Mouse (Mus musculus) gastrocnemius, postnatal 4 days (tissue): ENCODE measurements at regions not wholly inside any gene's neighbourhood (a gene's known extent, or its start where the extent isn't known, plus 50 kb on each side); places are given as distances from the start of the nearest gene placed in this dataset.

Experiments used
- DNase-seq, 2 experiments: peaks; one replicate each; pipeline ENCODE4 v3.0.0; 2021 to 2022; ENCODE audit warnings: low spot score in 2 of 2, mixed read lengths in 2 of 2

GRCm38 (mm10) chr12:25268871-25269850 is 172.2 kb upstream of the Id2 start:
- no peak for DNase-seq

DNA sequence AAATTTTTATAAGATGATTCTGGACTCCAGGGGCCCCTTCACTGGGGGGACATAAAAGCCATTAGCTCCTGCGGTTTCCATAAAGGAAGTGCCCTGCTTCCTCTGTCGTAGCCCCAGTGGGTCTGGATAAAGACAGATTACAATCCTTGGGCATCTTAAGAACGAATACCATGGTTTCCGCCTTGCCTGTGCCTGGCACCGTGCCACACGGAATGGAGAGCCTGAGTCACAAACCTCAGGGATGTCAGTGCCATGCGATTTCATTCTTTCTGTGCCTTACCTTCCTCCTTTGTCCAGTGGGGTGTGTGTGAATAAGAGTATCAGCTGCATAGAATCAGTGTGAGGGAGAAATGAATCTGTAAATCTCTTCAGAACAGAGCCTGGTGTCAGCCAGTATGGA is 171.4 kb upstream of the Id2 start:
- no peak for DNase-seq

DNA sequence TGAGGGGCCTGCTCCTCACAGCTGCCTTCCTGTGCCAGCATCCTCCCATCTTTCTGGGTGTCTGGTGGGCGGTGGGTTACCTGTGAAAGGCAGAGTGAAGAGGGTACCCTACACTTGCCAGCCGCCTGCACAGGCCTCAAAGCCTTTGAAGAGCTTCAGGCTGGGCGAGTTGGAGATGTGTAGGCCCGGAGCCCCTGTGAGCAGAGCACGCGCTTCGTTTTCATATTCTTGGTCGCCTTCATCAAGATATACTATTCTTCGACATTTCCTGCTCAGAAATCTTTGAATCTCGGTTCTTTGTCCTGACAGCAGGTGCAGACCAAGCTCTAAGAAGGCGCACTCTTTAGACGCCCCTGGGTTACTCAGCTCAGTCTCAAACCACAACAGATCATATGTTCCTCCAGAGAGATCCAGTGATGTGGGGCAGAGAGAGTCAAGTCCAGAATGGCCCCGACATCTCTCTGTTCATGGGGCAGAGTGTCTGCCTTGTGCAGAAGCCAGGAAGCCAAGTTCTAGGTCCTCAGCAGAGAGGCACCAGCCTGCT is 170.7 kb upstream of the Id2 start:
- no peak for DNase-seq

DNA sequence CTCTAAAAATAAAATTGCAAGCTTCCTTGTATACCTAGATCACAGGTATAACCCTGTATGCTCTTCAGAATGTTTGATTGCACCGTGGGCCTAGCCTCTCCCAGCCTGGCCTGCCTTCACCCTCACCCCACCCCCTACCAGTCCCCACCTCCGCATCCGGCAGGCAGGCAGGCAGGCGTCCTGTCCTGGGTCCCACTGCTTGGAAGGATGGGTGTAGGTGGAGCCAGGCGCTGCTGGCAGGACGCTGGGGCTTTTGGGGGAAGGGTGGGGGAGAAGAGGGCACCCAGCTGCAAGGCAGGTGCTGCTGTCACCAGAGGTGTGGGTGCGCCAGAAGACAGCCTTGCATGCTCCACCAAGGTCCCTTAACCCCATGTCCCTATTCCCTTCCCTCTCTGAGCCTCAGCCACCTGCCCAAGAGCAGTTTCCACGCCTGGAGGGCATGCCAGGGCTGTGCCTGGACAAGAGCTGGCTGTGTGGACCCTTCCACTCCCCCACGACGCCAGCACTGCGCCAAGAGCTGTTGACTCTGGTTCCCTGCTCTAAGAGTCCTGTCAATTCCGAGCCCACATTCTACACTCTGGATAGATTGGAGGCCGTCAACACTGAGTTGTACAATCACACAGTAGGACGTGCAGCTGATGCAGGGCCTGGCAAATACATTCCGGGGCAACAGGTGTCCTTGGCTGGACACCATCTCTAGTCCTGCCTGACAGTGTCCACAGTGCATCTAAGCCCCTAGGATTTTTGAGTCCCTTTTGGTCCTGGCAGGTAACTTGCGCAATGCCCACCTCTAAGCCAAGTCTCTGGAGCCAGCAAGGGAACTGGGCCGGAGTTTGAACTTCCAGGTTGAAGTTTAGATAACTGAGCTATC is 170.0 kb upstream of the Id2 start:
- DNase-seq, result no peak

DNA sequence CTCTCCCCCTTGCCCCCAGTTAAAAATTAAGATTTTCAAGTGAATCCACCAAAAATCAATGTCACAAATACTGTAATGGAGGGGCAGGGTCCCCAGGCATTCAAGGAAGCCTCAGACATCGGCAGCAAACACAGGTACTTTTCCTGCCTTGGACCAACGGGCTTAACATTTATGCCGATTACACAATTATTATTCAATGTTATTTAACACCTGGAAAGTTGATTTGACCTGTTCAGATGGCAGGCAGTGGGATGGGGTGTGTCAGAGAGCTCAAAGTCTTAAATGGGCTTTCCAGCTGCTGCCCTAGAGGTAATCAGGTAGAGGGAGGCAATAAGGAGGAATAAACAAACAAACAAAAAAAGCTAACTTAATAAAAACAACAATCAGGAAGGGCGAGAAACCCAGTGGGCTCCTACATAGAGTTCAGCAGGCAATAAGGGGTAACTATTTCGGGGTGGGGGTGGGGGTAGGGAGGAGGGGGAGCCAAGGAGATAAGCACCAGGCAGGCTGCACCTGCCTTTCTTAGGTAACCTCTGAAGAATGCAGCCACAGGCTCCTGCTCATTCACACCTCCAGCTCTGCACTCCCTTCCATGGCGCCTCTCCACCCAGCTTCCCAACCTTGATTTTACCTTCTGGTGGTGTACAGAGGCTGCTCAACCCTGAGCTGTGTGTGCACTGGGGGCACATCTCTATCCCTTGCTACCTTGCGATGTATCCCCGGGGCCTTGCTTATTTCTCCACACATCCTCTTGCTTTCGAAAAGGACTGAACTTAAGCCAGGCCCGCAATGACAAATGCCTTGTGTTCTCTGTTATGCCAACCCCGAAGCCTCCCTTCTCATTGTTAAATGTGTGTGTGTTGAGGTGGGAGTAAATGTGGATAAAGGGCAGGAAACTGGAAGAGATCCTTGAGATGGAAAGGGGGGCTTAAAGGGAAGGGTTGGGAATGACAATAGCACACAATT is 168.9 kb upstream of the Id2 start:
- DNase-seq, result no peak

DNA sequence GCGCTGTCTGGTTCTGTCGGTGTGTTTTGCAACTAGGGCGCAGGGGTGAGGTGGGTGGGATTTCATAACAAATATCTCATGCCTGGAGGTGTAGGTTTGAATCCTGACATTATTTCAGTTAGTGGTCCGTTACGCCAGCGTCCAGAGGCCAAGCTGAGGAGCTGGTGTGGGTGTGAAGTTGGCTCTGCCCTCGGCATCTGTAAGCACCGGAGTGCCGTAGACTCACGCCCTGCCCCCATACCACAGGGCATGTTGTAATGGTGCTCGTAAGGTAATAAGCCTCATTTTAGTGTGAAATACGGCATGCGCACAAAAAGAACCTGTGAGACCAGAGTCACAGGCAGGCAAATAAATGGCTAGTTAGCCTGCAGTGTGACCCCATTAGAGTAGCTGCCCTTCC is 168.1 kb upstream of the Id2 start:
- no peak for DNase-seq

GRCm38 (mm10) chr12:25264408-25264807 is 167.5 kb upstream of the Id2 start:
- DNase-seq, result no peak

DNA sequence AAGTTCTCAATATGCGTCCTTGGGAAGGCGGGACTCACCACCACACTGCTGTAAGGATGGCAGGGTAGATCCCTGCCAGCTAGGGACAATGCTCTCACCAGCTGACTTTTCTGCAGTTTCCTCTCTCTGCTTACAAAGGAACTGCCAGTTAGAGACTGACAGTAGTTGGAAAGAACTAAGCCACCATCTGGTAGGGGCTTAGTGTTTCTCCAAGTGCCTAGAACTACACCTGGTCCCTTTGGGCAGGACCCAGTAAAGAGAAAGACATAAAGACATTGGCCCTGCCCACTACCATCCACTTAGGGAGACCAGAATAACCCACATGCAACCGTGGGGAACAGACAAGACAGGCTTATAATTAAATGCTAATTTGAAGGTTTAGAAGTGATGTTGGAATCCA is 165.5 kb upstream of the Id2 start:
- DNase-seq, result no peak

- no peak for DNase-seq
These were observed 162.2 kb upstream of the Id2 start for GRCm38 (mm10) chr12:25259123-25259522.

GRCm38 (mm10) chr12:25256268-25256667 is 159.3 kb upstream of the Id2 start:
- DNase-seq, result no peak

DNA sequence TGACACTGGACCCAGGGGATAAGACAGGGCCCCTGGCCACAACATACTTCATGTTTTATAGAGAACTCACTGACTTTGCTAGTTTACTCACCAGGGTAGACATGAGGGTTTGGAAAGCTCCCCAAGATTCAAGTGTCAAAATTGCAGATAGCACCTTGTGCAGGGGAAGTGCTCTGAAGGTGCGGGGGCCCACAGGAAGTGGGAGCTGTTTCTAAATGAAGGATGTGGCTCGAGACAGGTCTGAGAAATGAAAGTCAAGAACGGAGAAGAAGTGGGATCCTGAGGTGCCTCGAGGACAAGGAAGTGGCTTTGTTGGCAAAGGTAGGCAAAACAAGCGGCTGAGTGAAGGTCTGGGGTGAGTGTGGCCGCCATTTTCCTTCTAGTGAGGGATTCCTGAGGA is 157.8 kb upstream of the Id2 start:
- DNase-seq, result no peak

DNA sequence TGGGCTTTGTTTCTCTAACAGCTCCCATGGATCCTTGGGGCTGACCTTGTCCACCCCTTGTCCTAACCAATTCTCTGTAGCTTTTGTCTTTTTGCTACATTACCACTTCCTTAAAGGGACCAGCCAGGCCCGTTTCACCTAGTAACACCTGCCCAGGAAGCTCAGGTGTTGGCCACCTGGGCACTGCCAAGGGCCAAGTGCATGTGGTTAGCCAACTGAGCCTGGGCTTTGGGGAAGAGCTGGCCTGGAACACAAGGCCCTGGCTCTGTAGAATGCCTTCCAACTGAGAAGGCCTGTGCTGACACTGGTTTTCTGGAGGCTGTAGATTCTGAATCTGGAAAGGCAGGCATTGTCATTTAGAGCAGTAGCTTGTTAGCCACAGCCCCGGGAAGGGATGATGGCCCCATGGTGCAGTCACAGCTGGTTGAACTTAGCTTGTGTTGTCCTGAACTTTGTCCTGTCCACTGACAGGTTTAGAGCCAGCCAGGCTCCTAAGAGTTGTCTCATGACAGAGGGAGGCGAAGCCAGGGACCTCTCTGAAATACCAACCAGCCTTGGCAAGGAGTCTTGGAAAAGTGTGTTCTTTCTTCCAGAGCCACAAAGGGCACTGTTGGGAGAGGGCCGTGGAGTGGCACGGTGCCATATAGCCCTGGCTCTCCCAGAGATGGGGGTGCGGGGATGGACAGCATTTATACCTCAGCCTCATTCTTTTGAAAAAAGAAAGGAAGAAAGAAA is 156.0 kb upstream of the Id2 start:
- DNase-seq, result no peak

GRCm38 (mm10) chr12:25251411-25252171 is 154.7 kb upstream of the Id2 start:
- no peak for DNase-seq

DNA sequence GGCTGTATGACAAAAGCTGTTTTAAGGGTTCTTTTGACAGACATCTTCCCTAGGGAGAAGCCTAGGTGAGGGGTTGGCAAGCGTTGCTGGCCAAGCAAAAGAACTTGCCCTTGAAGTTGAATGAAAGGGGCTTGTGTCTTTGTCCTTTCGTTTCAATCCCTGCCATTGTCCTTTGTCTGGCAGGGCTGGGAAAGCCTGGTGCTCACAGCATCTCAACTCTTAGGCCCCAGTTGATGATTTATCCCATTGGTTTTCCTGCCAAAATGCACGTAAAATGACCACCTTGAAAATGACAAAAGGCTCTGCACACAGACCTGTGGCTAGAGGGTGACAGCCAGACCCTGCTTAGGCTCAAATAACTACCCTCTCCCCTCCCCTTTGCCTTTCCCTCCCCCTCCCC is 153.9 kb upstream of the Id2 start:
- no peak for DNase-seq

DNA sequence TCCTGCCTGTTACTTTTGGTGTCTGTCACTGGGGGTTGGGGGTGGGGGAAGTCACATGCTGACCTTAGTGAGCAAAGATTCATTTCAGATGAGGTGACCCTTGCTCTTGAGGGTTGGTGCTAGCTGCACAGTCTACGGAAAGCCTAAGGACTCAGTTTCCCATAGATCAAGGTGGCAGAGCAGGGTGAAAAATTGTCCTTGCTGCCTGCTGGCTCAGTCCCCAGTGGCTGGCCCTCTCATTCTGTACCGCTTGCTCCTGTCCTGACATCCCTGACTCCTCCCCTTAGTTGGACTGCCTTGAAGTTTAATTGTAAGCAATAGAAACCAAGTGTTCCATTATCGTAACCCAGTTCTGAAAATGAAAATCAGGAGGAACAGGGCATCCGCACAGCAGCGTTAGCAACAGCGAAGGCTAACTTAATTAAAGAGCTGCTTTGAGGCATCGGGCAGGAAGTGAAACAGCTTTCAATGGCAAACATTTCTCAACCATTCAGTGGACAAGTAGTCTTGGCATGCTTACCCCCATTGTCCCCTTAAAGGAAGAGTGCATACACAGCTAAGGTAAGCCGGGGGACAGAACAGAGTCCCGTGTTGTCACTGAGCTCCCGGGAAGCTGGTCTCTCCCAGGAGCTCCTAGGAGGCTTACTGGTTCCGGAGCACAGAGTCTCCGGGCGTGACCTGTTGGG is 151.9 kb upstream of the Id2 start:
- DNase-seq, result no peak

DNA sequence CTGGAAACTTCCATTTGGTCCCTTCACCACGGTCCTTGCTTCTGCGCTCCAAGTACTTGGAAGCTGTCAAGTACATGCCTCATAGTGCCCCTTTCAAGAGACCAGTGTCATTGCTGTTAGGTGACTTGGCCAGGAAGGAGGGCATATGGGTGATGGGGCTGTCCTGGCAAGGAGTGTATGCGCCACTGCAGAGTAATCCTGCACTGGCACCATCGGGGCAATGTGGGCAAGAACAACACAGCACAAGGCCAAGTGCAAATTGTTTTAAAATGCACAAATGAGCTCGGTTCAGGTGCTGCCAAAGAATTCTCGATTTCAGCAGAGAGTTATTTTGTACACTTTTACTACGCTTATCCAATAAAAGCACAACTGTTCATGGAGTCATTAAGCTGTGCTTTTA is 149.6 kb upstream of the Id2 start:
- no peak for DNase-seq

- no peak for DNase-seq
These were observed 148.7 kb upstream of the Id2 start for GRCm38 (mm10) chr12:25245661-25246060.

DNA sequence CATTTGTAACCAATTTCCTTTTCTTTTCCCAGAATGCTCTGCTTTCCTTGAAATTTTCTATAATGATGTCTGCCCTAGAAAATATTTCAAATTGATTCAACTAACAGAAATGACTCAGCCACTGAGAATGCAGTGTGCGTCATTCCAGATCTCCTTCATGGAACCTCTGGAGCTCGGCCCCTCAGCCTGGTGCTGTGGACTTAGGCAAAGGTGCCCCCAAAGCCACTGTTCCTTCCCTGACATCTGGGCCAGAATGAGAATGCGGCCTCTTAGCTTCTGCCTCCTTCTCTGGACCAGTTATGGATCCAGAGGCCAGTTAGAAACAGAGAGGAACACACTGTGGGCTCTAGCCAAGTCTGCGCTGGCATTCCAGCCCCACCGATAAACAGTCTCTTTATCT is 148.3 kb upstream of the Id2 start:
- DNase-seq, result no peak

- DNase-seq, result no peak
These were observed 147.7 kb upstream of the Id2 start for GRCm38 (mm10) chr12:25244666-25245065.
